Mouse (Mus musculus) heart, adult 9 months (tissue): ENCODE measurements around the gene Ephb2.

Experiments
- DNase-seq, 2 experiments: peaks; one replicate each; pipeline ENCODE4 v3.0.0; 2022; ENCODE audit warnings: low spot score in 2 of 2

Gene Ephb2

DNA sequence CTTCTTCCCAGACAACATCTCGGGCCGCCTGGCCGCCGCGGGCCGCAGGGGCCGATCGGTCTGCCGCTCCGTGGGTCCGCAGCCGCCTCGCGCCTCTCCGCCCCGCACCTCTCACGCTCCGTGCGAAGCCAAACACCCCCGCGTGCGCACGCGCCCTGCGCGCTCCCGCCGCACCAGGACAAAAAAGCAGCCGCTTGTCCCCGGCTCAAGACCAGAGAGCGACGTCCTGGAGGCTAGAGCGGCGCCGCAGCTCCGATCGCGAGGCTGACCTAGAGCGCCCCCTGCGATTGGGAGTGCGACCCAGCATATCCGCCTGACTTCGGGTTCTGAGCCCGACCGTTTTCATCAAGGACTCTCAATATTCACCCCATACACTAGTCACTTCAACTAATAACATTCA, 233.2 kb downstream of the Ephb2 start, which contains the start of gene Kdm1a:
Gene Kdm1a, minus strand, starts transcription at position 156 of the 400 bp plus-strand sequence.
- peak; percentile 91 to 93 for DNase-seq

DNA sequence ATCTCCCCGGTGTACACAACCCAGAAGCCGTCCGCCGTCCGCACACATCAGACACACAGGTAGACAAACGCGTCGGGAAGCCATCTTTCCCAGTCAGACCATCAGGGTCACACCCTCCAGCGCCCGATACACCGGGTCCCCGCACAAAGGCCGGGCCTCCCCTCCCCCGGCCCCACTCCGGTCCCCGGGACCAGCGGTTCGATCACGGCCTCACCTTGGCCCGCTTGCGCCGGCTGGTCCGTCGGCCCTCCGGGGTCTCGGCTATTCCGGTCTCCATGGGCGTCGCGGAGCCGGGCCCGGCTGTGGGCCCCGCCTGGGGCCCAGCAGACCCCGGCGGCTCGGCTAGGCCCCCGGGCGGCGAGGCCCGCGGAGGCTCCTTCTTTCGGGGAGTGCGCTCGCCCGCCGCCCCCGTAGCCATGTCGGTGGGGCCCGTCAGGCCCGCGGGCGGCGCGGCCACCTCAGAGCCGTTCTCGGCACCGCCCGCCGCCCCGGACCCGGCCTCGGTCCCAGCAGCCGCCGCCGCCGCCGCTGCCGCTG, 233.7 kb downstream of the Ephb2 start:
- peak in 1 of 2 experiments; percentile 25 for DNase-seq

DNA sequence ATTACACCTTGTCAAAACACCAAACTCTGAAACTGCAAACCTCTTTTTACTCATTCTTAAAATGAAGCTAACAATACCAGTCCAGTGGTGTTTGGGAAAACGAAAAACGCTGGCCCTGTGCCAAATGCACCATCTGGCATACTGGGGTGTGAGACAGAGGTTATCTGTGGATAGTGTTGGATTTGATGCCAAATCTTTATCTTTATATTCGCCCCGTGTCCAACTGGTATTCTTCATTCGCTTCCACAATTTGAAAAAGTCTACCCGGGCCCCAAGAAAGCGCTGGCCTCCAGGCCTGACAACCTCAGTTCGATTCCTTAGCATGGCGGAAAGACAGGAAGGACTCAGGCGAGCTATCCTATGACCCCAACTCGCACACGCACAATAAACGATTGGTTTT, 234.3 kb downstream of the Ephb2 start:
- DNase-seq: peak; percentile 25 to 44

GRCm38 (mm10) chr4:136600536-136600935, 235.3 kb downstream of the Ephb2 start:
- no peak for DNase-seq

- DNase-seq: no peak
Measured at GRCm38 (mm10) chr4:136599869-136600268, 235.9 kb downstream of the Ephb2 start.

- DNase-seq: no peak
Measured at GRCm38 (mm10) chr4:136598268-136598876, 237.4 kb downstream of the Ephb2 start.
